Mouse (Mus musculus) liver, adult 2 months (tissue): ENCODE data around the gene Ubtd1.

Source experiments
- CTCF ChIP-seq: fragments of 200-500 bp; IDR thresholded peaks from 2 replicates; pipeline ENCODE4 v1.5.1; 2011; ENCODE audit warnings: low read depth, low read length, control low read depth
- POLR2A ChIP-seq: fragments of 200-500 bp; IDR thresholded peaks from 2 replicates; pipeline ENCODE4 v1.6.1; 2011; ENCODE audit warnings: low read length, control low read depth; ENCODE audit not compliant: insufficient read depth; ENCODE audit errors: extremely low read depth

DNA sequence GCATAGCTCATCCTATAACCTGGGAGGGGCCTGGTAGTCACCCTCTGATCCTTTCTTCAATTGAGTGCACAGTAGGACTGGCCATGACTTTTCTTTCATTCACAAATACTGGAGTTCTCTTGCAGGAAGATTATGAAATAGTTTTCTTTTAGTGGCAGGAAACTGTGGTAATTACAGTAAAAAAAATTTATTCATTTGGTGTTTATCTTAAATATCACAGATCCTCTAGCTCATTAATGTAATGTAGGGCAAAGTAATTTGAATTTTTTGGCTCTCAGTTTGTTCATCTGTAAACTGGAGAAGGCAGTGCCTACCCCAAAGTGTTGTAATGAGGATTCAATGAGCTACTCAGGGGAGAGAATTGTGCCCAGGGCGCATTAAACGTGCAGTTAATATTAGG, 11.4 kb downstream of the Ubtd1 start:
- TF ChIP-seq CTCF = no peak
- no peak for TF ChIP-seq POLR2A
